Mouse (Mus musculus) G1E-ER4 (cell line): ENCODE results near the gene Gtf2h4. TPM values are rescaled to one million over a fixed set of nuclear protein-coding genes. Genes with fewer than 3 reads are reported as not detected.

Source experiments
- GATA1 ChIP-seq: IDR thresholded peaks from one replicate; pipeline ENCODE4 v1.8.0; 2012; ENCODE audit warnings: low read length, inconsistent platforms
- polyA plus RNA-seq: library from polyadenylated mRNA; stranded (reverse); fragments of >175 nt; gene quantifications from 2 replicates; pipeline ENCODE4 v1.2.3, GENCODE M21; 2012

The Gtf2h4 gene
- polyA plus RNA-seq, 1 experiment = 20.1 TPM

DNA sequence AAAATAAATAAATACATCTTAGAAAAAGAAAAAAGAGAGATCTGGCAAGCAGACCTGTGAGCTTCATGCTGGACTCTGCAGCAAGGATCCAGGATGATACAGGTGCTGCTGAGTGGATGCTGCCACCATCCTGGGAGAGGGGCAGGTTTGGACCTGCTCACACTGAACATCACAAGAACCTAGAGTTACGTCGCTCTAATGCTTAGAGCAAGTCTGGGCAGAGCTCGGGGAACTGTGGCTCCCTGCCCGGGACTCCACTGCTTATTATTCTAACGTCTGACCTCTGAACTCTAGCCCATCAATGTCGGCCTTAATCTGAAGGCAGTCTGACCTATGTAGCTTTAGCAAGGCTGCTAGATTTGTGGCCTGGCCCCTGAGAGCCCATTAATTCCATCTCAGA lies 7.1 kb upstream of the Gtf2h4 start:
- no peak for TF ChIP-seq GATA1

DNA sequence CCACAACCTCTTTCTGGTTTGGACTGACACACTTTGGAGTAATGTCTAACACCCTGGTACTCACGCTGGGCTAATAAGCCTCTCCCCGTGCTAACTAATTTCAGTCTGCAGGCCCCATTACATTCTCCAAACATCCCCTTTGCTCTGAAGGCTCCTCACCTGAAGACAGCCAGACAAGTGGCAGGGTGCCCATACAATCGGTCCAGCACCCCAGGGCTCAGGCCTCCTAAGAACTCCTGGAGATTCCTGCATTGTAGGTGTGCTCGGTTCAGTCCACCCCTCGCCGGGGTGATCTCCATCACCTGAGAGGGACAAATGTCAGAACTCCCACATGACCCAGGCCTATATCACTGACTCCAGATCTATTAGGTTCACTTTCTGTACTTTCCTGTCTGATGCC lies 1.0 kb downstream of the Gtf2h4 start:
- no peak for TF ChIP-seq GATA1

DNA sequence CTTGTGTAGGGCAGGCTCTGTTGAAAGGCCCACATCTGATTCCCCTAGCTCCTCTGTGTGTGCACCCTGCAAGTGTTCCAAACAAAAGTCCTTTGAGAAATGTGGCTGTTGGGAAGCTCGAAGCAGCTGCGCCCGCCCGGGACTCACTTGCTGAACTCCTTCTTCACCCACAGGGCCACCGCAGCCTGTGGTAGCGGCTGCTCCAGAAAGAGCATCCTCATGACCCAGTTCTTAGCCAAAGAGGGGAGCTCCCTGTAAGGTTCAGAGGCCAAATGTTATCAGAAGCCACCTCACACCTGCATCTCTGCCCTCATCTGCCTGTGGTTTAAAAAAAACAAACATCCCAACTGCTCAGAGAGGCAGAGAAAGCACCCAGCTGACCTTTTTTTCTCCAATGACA lies 1.7 kb downstream of the Gtf2h4 start:
- no peak for TF ChIP-seq GATA1

DNA sequence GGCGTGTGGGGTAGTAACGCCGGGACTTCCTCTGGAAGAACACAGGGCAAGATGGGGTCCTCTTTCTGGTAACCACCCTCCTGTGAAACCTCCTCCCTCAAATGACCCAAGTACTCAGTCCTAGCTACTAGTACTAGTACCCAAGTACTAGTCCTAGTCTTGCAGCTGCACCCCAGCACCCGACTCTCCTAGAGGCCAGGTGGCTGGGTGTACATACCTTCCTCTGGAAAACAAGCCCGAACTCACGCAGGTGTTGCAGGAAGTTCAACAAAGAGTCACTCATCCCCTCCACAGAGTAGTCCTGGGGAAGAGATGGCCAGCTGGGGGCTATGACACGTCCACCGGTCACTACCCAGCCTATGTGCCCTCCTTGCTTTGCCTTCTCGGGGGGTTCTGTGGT lies 3.8 kb downstream of the Gtf2h4 start:
- no peak for TF ChIP-seq GATA1

DNA sequence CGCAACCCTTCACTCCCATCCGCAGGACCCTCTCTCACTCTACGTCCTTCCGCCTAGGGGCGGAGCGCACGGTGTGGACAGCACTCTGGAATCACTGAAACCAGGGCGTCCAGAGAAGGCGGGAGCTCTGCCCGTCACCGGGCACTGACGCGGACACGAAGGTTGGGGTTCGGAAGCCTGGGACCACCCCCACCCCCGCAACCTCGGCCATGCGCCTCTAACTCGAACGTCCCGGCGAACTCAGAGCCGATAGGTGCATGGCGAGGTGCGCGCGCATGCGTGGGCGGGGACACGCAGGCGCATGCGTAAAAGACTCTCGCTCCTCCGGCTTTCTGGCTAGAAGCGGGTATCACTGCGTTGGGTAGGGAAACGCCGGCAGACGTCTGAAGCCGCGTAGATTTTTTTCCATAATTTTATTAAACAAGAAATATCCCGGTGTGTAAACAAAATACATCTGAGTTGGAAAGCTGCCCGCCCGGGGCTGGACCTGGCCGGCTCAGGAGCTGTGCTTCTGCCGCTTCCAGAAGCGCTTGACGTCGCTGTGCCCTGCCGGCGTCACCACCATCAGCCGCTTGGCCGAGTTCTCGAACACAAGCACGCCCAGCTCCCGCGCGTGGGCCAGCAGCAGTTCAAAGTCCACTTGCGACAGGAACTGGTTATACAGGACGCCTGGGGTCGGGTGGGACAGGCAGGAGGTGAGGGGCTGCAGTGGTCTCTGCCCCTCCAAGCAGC lies 6.0 kb downstream of the Gtf2h4 start, which contains the start of gene Vars2:
Gene Vars2 (minus strand): TSS at position 259 of the 732 bp plus-strand sequence.
- TF ChIP-seq GATA1 = no peak

DNA sequence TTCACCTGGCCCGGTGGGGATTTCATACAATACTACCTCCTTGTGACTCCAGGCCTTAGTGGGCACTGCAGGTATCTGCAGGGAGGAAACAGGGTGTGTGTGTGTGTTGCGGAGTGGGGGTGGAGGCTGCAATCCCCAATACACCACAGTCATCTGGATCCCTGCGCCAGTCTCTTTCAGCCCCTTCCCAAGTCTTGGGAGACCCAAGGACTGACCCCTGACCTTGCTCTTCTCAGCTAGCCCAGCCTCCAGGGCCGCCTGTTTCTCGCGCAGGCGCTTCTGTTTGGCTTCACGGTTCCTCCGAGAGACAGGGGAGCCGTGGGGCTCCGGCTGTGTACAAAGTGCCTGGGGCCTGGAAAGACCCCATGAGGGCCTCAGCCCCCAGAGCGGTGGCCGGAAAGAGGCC lies 6.7 kb downstream of the Gtf2h4 start:
- TF ChIP-seq GATA1 = no peak

DNA sequence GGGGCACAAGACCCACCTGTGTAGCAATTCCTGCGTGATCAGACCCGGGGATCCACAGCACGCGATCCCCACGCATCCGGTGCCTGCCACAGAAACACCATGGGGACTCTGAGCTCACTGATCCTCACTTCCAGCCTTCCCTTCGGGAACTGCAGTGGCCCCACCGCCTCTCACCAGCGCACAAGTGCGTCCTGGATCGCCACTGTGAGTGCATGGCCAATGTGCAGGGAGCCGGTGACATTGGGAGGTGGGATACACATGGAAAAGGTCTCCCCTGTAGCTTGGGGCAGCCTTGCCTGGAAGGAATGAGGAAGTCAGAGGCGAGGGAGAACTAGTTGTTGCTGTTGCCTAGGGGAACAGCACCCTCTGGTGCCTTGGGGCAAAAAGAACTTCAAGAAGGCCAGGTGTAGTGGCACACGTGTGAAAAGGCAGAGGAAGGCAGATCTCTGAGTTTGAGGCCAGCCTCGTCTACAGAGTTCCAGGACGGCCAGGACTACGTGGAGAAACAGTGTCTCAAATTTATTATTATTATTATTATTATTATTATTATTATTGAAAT lies 7.5 kb downstream of the Gtf2h4 start:
- TF ChIP-seq GATA1 = no peak

DNA sequence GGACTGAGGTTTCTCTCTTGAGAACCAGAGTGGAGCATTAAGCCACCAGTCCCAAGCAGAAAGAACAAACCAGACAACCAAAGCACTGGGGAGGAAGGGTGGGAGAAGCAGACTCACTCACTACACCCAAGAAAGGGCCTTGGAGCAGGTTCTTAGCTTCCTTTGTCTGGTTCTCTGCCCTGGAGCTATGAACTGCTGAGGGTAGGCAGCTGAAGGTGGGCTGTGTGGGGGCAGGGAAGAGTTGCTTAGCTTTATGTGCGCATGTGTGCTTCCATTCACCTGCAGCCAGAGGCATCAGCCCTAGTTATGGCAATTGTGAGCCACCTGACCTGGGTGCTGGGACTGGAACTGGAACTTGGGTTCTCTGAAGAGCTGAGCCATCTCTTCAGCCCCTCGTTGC lies 20.5 kb downstream of the Gtf2h4 start:
- TF ChIP-seq GATA1 = no peak

DNA sequence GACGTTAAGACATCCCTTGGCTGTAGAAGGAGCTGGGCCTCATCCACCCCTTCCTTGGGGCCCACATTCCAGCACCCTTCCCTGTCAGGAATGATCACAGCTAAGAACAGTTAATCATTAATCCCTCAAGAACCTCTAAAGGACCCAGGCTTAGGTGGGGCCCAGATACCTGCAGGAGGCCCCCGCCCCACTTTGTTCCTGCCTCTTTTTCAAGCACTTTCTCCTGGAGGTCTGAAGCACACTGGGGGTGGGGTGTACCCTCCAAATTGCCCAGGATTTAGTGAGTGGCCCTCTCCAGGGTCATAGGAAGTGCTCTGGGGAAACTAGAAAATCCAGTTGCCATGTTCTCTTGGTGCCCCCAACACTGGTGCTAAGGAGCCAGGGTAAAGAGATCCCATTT lies 24.1 kb downstream of the Gtf2h4 start:
- no peak for TF ChIP-seq GATA1

DNA sequence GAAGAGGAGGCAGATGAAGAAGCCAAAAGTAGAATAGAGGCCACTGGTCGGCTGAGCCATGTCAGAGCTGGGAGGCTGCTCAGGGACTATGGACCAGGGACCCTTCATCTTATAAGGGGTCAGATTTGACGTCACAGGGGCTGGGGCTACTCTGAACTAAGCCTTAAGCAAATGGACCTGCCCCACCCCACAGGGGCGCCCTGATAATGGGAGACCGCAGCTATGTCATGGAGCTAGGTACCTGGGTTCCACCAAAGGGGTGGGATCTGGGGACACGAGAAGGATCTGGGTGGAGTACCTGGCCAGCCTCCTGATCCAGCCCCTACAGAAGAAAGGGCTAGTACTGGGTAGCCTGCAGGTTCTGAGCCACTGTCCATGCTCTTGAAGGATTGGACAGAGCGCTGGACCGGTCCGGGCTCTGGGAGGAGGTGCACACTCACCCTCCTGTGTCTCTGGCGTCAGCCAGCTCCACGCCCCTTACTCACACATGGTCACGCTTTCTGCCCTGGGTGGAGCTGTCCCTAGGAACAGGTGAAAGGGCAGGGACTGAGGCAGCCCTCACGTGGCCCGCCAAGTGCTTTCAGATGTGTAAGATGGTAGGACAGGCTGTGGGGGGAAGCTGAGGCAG lies 29.8 kb downstream of the Gtf2h4 start, which contains the start of gene Mucl3:
Gene Mucl3 (minus strand): TSS at position 87 of the 628 bp plus-strand sequence.
- TF ChIP-seq GATA1 = no peak

DNA sequence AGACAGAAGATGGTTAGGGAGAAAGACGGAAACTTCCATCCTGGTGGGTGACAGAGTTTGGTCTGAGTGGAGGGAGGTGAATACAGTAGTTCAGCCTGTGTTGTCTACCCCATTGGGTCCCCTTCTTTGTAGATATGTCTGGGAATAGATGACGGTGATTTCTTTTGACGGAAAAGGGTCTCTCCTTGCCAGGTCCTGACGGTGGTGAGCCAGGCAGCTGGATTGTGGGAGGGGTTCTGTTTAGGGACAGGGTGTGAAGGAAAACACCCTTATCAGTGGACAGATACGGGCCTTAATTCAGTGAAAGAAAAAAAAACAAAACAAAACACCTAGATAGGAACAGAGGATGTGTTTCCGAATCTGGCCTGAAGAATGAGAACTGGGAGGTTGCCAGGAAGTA lies 34.2 kb downstream of the Gtf2h4 start:
- no peak for TF ChIP-seq GATA1

DNA sequence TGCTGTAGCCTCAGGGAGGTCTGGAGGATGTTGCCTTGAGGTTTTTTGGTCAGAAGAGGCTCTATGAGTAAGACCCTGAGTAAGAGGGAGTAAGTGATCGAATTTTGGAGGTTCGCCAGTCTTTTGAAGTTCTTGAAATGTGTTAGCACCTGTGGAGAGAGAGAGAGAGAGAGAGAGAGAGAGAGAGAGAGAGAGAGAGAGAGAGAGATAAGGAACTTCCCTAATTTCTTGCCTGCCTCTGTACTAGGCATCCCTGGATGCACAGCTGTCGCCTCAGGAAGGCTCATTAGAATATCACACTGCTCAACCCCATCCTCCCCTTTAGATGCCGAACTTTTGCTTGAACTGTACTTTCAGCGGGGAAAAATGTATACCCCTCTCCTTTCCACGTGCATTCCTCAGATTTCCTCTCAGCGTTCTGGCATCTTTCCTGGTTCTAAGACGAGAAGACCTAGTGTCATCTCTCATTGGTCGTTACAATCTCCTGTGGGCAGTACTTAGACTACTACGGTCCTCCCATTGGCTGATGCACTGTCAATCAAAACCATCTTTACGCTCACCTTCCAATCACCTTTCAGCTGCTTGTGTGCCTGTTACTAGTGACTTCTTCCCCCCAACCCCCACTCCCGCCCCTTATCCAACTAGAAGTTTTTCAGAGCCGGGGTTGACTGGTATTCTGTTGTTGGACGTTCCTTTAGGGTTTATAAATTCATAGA lies 34.9 kb downstream of the Gtf2h4 start:
- no peak for TF ChIP-seq GATA1

DNA sequence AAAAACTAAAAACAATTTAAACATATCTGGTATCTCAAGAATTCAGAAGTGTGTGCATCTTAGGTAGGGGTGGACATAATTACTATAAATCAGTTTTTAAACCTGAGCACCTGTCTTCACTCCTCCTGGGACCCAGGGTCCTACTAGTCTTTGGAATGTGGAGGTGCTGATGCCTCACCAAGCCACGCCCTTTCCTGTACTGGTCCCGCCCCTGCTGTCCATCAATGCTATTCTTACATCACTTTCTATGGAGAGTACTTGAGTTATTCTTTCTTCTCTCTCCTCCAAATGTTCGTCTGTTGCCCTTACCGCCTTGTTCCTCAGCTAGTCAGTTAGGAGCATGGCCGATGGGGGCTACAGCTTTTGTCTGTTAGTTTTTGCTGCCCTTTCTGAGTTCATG lies 37.2 kb downstream of the Gtf2h4 start:
- TF ChIP-seq GATA1 = no peak

DNA sequence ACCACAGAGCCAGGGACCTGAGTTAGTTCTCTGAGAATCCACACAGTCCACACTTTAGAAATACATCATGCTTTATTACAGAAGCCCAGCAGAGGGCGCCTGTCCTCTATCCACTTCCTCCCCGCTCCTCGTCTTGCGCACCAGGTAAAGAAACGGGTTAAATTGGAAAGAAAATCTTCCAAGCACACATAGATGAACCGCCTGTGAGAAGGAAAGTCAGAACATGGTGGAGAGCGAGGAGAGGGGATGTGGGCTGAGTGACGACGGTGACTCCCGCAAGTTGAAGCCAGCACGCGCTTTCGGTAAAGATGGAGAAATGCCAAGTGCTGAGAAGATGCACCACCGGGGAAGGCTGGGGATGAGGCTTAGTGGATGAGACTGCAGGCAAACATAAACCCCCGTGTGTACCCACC lies 37.8 kb downstream of the Gtf2h4 start:
- TF ChIP-seq GATA1 = no peak

DNA sequence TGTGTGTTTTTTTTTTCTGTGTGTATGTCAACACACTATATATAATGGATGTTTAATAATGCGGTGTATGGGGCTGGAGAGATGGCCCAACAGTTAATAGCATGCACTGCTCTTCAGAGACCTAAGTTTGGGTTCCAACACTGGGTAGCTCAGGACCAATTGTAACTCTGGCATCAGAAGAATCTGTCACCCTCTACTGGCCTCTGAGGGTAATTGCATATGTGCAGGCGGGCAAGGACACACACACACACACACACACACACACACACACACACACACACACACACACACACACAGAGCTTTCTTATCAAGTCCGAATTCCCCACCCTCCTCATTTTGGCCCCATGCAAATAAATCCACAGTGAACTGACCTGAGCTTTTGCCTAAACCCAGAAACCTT lies 38.3 kb downstream of the Gtf2h4 start:
- TF ChIP-seq GATA1 = no peak

DNA sequence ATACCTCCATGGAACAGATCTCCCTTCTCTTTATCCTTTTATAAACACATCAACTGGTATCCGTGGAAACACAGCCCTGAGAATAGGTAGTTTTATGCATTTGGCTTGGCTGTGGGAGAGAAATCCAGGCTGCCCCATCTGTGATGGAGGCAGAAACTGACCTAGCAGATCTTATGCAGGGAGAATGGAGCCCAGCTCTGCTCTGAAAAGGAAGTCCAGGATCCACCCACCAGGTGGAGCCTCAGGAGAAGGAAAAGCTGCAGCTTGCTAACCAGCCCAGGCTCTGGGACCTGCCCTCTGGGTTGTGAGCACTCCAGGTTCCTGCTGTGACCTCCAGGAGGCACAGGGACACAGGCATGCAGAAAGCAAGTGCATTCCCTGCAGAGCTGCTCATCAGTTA lies 39.5 kb downstream of the Gtf2h4 start:
- no peak for TF ChIP-seq GATA1
